Mouse (Mus musculus) MEL (cell line): Measurements from ENCODE around the gene Paxbp1. TPM values are rescaled to one million over a fixed set of nuclear protein-coding genes. Genes with fewer than 3 reads are reported as not detected.

Experiments used
- DNase-seq: peaks from one replicate; pipeline ENCODE4 v3.0.0; 2011; ENCODE audit warnings: low read depth, low spot score
- H3K27ac ChIP-seq: 2 replicates; pipeline ENCODE4 v1.5.1; 2012; ENCODE audit warnings: low read depth, mild to moderate bottlenecking, control low read depth, low read length, moderate library complexity; ENCODE audit not compliant: control insufficient read depth
- H3K27me3 ChIP-seq, 2 experiments: fragments of 150-350 bp in 1 of 2; sonication (generic) in 1 of 2; 2 replicates each; pipeline ENCODE4 v1.6.1; 2012; ENCODE audit warnings: low read length in 2 of 2, mild to moderate bottlenecking in 2 of 2, improper control_type of control experiment in 1 of 2, moderate library complexity in 1 of 2; ENCODE audit not compliant: insufficient read depth in 2 of 2, control insufficient read depth in 1 of 2
- H3K36me3 ChIP-seq, 2 experiments: 2 replicates each; pipeline ENCODE4 v1.6.1; 2012 to 2014; ENCODE audit warnings: low read length in 2 of 2, improper control_type of control experiment in 1 of 2, inconsistent platforms in 1 of 2, mild to moderate bottlenecking in 1 of 2; ENCODE audit not compliant: insufficient read depth in 2 of 2, control insufficient read depth in 1 of 2
- H3K4me1 ChIP-seq, 2 experiments: fragments of 150-350 bp in 1 of 2; sonication (generic) in 1 of 2; 2 replicates each; pipeline ENCODE4 v1.6.1; 2012; ENCODE audit warnings: low read length in 2 of 2, improper control_type of control experiment in 1 of 2, mild to moderate bottlenecking in 1 of 2; ENCODE audit not compliant: insufficient read depth in 2 of 2, control insufficient read depth in 1 of 2
- H3K4me3 ChIP-seq, 2 experiments: fragments of 150-350 bp in 1 of 2; sonication (generic) in 1 of 2; 2 replicates each; pipeline ENCODE4 v1.5.1; 2012; ENCODE audit warnings: low read depth in 2 of 2, low read length in 2 of 2, mild to moderate bottlenecking in 2 of 2, moderate library complexity in 2 of 2, control low read depth in 1 of 2, improper control_type of control experiment in 1 of 2; ENCODE audit not compliant: control insufficient read depth in 1 of 2, insufficient read depth in 1 of 2
- H3K79me2 ChIP-seq: 2 replicates; pipeline ENCODE4 v1.6.1; 2012; ENCODE audit warnings: mild to moderate bottlenecking, low read length, moderate library complexity; ENCODE audit not compliant: control insufficient read depth, poor library complexity, insufficient read depth
- H3K9ac ChIP-seq: 2 replicates; pipeline ENCODE4 v1.6.1; 2012; ENCODE audit warnings: low read depth, mild to moderate bottlenecking, control low read depth, low read length, moderate library complexity; ENCODE audit not compliant: control insufficient read depth, poor library complexity, severe bottlenecking
- H3K9me3 ChIP-seq: fragments of 150-350 bp; sonication (generic); replicated peaks from 2 replicates; pipeline ENCODE4 v1.6.1; 2012; ENCODE audit warnings: mild to moderate bottlenecking, low read length, improper control_type of control experiment, moderate library complexity; ENCODE audit not compliant: insufficient read depth
- BHLHE40 ChIP-seq: IDR thresholded peaks from 2 replicates; pipeline ENCODE4 v1.6.1; 2012; ENCODE audit warnings: low read depth, mild to moderate bottlenecking, inconsistent platforms, low read length, improper control_type of control experiment, borderline replicate concordance
- ELF1 ChIP-seq: IDR thresholded peaks from 2 replicates; pipeline ENCODE4 v1.6.1; 2014; ENCODE audit warnings: low read depth, mild to moderate bottlenecking, inconsistent platforms, low read length, improper control_type of control experiment, moderate library complexity
- ETS1 ChIP-seq: IDR thresholded peaks from 2 replicates; pipeline ENCODE4 v1.6.1; 2012; ENCODE audit warnings: low read depth, mild to moderate bottlenecking, inconsistent platforms, low read length, improper control_type of control experiment, moderate library complexity
- JUND ChIP-seq: IDR thresholded peaks from 2 replicates; pipeline ENCODE4 v1.6.1; 2011; ENCODE audit warnings: low read depth, mild to moderate bottlenecking, improper control_type of control experiment, low read length
- KAT2A ChIP-seq: conservative IDR thresholded peaks from 2 replicates; pipeline ENCODE4 v1.6.1; 2012; ENCODE audit warnings: low read depth, low read length, improper control_type of control experiment, inconsistent platforms
- MAX ChIP-seq: IDR thresholded peaks from 2 replicates; pipeline ENCODE4 v1.6.1; 2011; ENCODE audit warnings: low read length, improper control_type of control experiment
- MEF2A ChIP-seq: IDR thresholded peaks from 2 replicates; pipeline ENCODE4 v1.6.1; 2014; ENCODE audit warnings: low read depth, mild to moderate bottlenecking, inconsistent platforms, low read length, improper control_type of control experiment; ENCODE audit not compliant: poor library complexity, insufficient replicate concordance, severe bottlenecking; ENCODE audit errors: extremely low read depth
- MXI1 ChIP-seq: IDR thresholded peaks from 2 replicates; pipeline ENCODE4 v1.6.1; 2011; ENCODE audit warnings: mild to moderate bottlenecking, low read depth, low read length, improper control_type of control experiment
- MYB ChIP-seq: IDR thresholded peaks from 2 replicates; pipeline ENCODE4 v1.6.1; 2011; ENCODE audit warnings: mild to moderate bottlenecking, low read depth, low read length, improper control_type of control experiment
- MYC ChIP-seq: IDR thresholded peaks from 2 replicates; pipeline ENCODE4 v1.6.1; 2011; ENCODE audit warnings: low read depth, mild to moderate bottlenecking, low read length, improper control_type of control experiment, moderate library complexity
- NELFE ChIP-seq: IDR thresholded peaks from 2 replicates; pipeline ENCODE4 v1.6.1; 2011; ENCODE audit warnings: low read depth, low read length, improper control_type of control experiment
- NRF1 ChIP-seq: IDR thresholded peaks from 2 replicates; pipeline ENCODE4 v1.6.1; 2014; ENCODE audit warnings: low read depth, mild to moderate bottlenecking, inconsistent platforms, low read length, improper control_type of control experiment, moderate library complexity; ENCODE audit not compliant: poor library complexity, insufficient read depth, severe bottlenecking
- POLR2A ChIP-seq, 2 experiments: IDR thresholded peaks; 2 replicates each; pipeline ENCODE4 v1.6.1; 2011 to 2012; ENCODE audit warnings: low read length in 2 of 2, mild to moderate bottlenecking in 2 of 2, control low read depth in 1 of 2, improper control_type of control experiment in 1 of 2, low read depth in 1 of 2, moderate library complexity in 1 of 2; ENCODE audit not compliant: control insufficient read depth in 1 of 2, insufficient read depth in 1 of 2, poor library complexity in 1 of 2
- SIN3A ChIP-seq: IDR thresholded peaks from 2 replicates; pipeline ENCODE4 v1.6.1; 2012; ENCODE audit warnings: low read length, improper control_type of control experiment, inconsistent platforms
- SMC3 ChIP-seq: IDR thresholded peaks from 2 replicates; pipeline ENCODE4 v1.6.1; 2011; ENCODE audit warnings: low read depth, low read length, improper control_type of control experiment
- TCF12 ChIP-seq: IDR thresholded peaks from 2 replicates; pipeline ENCODE4 v1.6.1; 2014; ENCODE audit warnings: low read depth, mild to moderate bottlenecking, inconsistent platforms, low read length, improper control_type of control experiment, moderate library complexity
- UBTF ChIP-seq: IDR thresholded peaks from 2 replicates; pipeline ENCODE4 v1.6.1; 2012; ENCODE audit warnings: low read depth, mild to moderate bottlenecking, inconsistent platforms, low read length, improper control_type of control experiment, moderate library complexity, borderline replicate concordance; ENCODE audit not compliant: insufficient read depth
- USF2 ChIP-seq, 2 experiments: IDR thresholded peaks; 2 replicates each; pipeline ENCODE4 v1.6.1; 2011 to 2012; ENCODE audit warnings: improper control_type of control experiment in 2 of 2, low read length in 2 of 2, borderline replicate concordance in 1 of 2, inconsistent platforms in 1 of 2, low read depth in 1 of 2, mild to moderate bottlenecking in 1 of 2; ENCODE audit not compliant: insufficient read depth in 1 of 2
- ZKSCAN1 ChIP-seq: IDR thresholded peaks from 2 replicates; pipeline ENCODE4 v1.6.1; 2012; ENCODE audit warnings: low read depth, mild to moderate bottlenecking, inconsistent platforms, low read length, improper control_type of control experiment, moderate library complexity
- ZMIZ1 ChIP-seq: IDR thresholded peaks from 2 replicates; pipeline ENCODE4 v1.6.1; 2012; ENCODE audit warnings: low read depth, mild to moderate bottlenecking, inconsistent platforms, low read length, improper control_type of control experiment, moderate library complexity
- ZNF384 ChIP-seq: IDR thresholded peaks from 2 replicates; pipeline ENCODE4 v1.6.1; 2012; ENCODE audit warnings: low read depth, mild to moderate bottlenecking, inconsistent platforms, low read length, improper control_type of control experiment
- polyA plus RNA-seq, 2 experiments: library from polyadenylated mRNA; stranded (reverse) in 1 of 2; unstranded in 1 of 2; fragments of >175 nt in 1 of 2; fragments of >200 nt in 1 of 2; gene quantifications; 2 replicates each; pipeline versions ENCODE4 v1.2.1 to v1.2.4; 2012; ENCODE audit warnings: low replicate concordance in 2 of 2, low read depth in 1 of 2; ENCODE audit not compliant: insufficient read length in 2 of 2, insufficient read depth in 1 of 2, missing spikeins in 1 of 2
- total RNA-seq: library from RNA; depleted of rRNA; stranded (reverse); fragments of 300-350 nt; gene quantifications from 2 replicates; pipeline ENCODE4 v1.2.3, GENCODE M21; 2012

Gene Paxbp1
- total and polyA plus RNA-seq, 3 experiments: 23.8 to 49.6 TPM; not detected in 1

- TF ChIP-seq USF2 (IDR thresholded peaks at IDR 0.05; ENCODE audit: borderline replicate concordance in 1 of 2, insufficient read depth in 1 of 2, low read depth in 1 of 2, low read length in 2 of 2) (no peak), ELF1 (no peak), MXI1 (peak; percentile 88), NELFE (no peak), BHLHE40 (no peak), ZNF384 (no peak), MEF2A (no peak), UBTF (no peak), SMC3 (no peak), ZMIZ1 (no peak), POLR2A (IDR thresholded peaks at IDR 0.05; ENCODE audit: control insufficient read depth in 1 of 2, insufficient read depth in 1 of 2, low read depth in 1 of 2, low read length in 2 of 2, poor library complexity in 1 of 2) (no peak)
These were observed 55.7 kb downstream of the Paxbp1 start (continued) for GRCm38 (mm10) chr16:90988665-90989064.

DNA sequence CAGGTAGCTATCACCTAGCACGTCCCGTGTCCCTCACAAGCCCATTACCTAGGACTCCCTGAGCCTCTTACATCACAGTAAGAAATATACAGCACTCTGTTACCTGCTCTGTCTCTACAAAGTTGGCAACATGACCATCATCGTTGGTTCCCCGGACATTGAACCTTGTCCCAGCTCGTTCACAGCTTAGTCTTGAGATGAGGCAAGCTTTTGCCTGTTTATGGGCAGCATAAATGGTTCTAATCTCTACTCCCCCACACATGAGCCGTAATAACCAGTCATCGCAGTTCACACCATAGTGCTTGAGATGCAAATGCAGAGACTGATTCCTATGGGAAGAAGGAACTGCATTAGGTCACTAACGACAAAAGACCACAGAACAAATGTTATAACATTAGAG, 56.3 kb downstream of the Paxbp1 start:
- no peak for TF ChIP-seq MYC
- TF ChIP-seq ETS1: no peak
- TF ChIP-seq TCF12: no peak
- no peak for TF ChIP-seq KAT2A
- TF ChIP-seq MAX: no peak
- no peak for TF ChIP-seq SIN3A
- no peak for TF ChIP-seq ZKSCAN1
- TF ChIP-seq MXI1: no peak
- no peak for TF ChIP-seq ELF1
- TF ChIP-seq MYB: no peak
- no peak for TF ChIP-seq NRF1
- no peak for TF ChIP-seq JUND
- Histone ChIP-seq H3K27me3 (no peaks in the 10 kb centered on the region), H3K4me1 (peaks cover 4 to 9% of the 10 kb centered on the region in 2 experiments; a peak in 3 of 4 replicates), H3K79me2 (0 out of 2 replicates have a peak, but pooled peaks cover 2% of the 10 kb centered on the region), H3K27ac (peak overlapping the region; percentile 50), H3K9me3 (no peaks in the 10 kb centered on the region), H3K9ac (peak overlapping the region; percentile 31; the same call in 1 of the 2 replicates), H3K4me3 (peak overlapping the region; percentile 11 to 53; a peak in 2 of 4 replicates), H3K36me3 (peaks cover 6 to 16% of the 10 kb centered on the region in 2 experiments)
- no peak for DNase-seq
